Mouse (Mus musculus) 3T3-L1 (cell line): ENCODE results near the gene Nfkbil1.

Source experiments
- DNase-seq: peaks from one replicate; pipeline ENCODE4 v3.0.0-alpha.2; 2015; ENCODE audit warnings: low read depth, low spot score

The Nfkbil1 gene

DNA sequence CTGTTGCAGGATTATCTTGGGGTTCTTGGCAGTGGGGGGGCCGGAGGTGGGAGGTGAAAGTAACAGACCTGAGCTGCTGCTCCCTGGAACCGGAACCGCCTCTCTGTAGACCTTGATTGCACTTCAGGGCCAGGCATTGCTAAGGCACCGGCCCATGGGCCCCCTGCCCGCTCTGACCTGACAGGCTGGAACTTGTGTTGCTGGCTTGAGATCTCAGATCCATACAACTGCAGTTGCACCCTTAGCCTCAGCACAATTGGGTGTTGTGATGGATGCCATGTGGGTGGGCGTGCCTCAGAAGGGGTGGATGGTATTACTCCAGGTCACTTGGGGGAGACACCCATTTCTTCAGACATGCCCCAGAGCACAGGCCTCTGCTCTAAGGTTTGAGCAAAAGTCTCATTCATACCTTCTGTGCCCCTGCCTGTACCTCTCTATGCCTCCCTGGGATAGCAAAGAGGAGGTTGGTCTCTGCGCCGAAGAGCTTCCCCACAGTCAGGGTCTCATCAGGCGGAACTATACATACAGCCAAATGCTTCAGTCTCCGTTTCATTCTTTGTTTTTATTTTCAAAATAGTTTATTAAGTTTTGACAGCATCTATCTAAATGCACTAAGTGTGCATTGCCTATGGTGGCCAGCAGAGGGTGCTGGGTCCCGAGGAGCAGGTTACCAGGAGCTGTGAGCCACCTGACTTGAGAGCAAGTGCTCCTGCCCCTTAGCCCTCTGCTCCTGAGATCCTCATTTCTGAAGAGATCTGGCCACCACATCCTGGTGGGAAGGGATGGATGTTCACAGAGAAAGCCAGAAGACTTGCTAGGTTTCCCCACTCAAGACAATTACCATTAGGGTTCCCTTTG, 18.9 kb upstream of the Nfkbil1 start:
- DNase-seq, result peak; percentile 73

DNA sequence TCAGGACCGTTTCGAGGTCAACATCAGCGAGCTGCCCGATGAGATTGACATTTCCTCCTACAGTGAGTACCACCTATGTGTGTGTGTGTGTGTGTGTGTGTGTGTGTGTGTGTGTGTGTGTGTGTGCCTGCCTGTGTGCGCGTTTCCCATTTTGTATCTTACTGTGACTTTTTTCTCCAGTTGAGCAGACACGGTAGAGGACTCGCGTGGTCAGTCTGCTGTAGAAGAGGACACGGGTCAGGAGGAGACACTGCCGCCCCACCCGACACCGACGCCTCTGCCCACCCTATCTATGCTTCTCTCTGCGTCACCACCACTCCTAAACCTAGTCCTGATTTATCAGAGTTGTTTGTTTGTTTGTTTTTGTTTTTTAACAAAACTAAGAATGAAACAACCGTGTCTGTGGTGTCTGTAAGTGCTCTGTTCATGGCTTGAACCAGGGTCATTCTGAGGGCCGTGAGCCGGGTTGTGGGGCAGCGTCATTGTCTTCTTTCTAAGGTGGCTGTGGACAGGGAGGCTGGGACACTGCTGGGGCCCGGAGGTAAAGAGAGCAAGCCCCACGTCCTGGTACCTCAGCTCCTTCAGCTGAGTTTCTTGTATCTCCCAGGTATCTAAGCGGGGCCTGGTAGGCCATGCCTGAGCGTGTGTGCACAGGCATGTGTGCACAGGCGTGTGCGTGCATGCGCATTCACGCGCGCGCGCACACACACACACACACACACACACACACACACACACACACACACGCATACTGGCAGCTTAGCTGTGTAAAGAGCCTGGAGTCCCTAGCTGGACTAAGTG, 17.9 kb upstream of the Nfkbil1 start:
- DNase-seq, result no peak

DNA sequence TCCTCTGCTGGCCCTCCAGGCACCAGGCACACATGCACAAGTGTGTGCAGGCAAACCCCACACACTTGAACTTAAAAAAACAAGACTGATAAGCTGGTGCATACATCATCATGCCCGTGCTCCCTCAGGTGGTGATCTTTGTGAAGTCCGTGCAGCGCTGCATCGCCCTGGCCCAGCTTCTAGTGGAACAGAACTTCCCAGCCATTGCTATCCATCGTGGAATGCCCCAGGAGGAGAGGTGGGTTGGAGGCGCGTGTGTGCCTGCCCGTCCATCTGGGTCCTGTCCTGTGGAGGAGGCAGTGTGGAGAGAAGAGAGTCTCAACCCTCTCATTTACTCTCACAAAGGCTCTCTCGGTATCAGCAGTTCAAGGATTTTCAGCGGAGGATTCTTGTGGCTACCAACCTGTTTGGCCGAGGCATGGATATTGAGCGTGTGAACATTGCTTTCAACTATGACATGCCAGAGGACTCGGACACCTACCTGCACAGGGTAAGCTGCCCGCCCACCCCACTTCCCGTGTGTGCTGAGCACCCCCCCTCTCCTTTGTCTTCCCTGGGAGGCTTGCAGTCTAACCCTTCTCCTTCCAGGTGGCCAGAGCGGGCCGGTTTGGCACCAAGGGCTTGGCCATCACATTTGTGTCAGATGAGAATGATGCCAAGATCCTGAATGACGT, 17.2 kb upstream of the Nfkbil1 start:
- no peak for DNase-seq

DNA sequence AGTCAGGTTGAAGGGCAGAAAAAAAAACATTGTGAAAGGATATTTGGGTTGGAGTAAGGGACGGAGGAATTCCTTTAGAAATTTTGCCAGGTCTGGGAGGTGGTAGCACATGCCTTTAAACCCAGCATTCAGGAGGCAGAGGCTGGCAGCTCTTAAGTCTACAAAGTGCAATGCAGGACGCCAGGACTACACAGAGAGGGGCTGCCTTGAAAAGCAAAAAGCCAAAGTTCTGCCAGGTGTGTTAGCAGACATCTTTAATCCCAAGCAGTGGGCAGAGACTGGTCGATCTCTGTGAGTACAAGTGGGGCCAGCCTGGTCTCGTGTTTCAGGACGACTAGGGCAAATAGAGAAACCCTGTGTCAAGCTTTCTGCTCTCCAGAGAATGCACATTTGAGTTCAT, 16.4 kb upstream of the Nfkbil1 start:
- DNase-seq, result no peak

DNA sequence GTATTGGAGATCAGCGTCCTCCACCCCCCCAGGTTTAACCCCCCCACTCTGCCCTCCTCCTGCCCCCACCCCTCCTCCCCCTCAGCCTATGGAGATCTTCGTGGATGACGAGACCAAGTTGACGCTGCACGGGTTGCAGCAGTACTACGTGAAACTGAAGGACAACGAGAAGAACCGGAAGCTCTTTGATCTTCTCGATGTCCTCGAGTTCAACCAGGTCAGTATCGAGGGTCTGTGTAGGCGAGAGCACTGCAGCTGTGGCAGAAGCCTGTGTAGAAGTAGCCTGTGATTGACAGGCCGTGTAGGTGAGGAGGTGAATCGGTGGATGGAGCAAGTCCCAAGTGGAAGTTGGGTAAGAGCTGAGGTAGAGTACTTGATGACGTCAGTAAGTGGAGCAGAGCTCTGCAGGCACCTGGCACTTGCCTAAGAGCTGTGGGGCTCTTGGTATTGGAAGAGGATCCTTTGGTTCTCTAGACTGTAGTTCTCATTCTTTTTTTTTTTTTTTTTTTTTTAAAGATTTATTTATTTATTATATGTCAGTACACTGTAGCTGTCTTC, 15.6 kb upstream of the Nfkbil1 start:
- no peak for DNase-seq

DNA sequence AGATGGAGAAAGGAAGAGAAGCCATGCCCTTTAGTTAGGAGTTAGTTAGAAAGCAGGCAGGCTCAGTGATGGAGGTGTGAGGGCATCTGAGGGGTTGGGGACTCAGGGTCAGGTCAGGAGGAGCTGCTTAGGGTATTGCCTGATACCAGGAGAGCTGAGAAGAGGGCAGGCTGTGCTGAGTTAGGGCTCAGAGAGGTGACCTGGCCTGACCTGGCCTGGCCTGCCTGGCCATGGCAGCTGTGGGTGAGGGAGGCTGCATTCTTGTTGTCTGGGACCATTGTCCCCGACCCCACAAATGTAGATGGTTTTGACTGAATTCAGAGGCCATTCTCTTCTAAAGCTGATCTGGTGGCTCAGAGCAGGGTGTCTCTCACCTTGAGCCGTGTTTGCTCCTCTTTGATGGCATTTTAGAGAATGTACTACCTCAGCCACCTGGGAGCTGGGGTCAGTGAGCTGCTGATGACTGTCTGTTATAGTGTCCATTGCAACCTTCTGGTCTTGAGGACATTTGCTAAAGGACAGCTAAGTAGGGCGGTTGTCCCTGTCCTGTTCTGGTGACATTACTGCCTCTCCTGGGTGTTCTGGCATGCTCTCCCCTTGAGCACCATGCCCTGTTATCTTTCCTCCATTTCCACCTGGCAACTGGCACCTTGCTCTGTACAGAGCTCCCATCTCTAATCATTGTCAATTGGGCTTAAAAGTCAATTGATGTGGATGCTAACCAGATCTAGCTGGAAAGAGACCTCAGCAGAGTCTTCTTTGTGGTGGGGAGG, 14.9 kb upstream of the Nfkbil1 start:
- no peak for DNase-seq

DNA sequence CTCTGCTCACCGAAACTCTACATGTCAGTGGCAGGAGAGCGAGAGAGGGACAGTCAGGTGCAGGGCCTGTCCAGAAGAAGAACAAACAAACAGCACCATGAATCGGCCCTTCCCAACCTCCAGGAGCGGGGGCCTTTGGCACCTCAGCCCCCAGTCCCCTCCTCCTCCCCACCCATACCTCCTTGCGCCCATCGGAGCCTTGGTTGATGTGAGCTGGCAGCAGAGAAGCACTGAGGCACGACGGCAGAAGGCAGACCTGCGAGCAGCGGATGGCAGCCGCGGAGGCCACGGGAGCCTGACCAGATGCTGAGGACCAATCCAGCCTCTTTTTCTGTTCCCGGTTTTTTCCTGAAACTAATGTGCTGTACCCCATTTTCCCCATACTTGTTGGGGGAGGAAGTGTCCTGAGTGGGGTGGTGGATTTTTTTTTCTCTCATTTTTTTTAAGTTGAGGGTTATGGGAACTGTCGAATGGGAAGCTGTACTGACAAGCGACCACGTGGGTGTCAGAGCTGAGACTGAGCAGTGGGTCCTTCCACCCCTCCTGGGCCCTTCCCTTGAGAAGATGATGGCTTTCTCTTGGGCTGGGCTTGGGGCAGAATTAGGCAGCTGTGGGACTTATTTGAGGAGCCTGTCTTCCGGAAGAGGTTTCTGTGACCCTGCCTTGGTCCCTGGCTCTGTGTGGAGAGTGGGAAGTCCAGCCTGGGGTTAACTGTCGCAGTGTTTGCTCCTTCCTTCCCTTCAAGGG, 14.0 kb upstream of the Nfkbil1 start:
- no peak for DNase-seq

DNA sequence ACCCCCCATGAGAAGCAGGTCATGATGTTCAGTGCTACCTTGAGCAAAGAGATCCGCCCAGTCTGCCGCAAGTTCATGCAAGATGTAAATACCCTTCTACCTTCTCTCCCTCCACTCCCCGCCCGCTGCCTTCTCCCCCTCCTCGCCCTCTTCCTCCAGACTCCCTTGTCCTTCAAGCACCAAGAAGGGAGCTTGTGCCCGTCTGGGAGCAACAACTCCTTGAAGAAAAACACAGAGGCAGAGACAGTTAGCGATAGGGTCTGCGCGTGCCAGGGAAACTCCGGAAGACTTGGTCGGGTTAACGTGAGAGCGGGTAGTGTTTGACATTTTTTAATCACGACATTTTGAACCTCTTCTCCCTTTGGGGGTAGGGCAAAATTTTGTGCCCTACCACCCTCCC, 13.4 kb upstream of the Nfkbil1 start:
- DNase-seq, result no peak

DNA sequence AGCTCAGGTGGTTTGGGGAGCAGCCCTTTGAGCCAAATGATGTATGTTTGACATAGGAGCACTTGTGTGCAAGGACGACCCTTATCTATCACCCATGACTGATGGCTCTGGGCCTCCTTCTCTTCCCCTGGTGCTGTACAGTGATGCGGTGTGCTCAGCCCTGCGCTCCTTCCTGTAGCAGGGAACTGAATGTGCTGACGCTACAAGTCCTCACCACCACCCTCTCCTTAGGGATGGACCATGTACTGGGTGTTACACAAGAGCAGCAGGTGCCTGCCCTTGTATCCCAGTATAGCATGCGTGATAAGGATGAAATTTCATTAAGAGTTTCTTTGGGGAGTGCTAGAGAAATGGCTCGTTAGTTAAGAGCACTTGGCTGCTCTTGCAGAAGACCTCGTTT, 11.6 kb upstream of the Nfkbil1 start:
- no peak for DNase-seq

DNA sequence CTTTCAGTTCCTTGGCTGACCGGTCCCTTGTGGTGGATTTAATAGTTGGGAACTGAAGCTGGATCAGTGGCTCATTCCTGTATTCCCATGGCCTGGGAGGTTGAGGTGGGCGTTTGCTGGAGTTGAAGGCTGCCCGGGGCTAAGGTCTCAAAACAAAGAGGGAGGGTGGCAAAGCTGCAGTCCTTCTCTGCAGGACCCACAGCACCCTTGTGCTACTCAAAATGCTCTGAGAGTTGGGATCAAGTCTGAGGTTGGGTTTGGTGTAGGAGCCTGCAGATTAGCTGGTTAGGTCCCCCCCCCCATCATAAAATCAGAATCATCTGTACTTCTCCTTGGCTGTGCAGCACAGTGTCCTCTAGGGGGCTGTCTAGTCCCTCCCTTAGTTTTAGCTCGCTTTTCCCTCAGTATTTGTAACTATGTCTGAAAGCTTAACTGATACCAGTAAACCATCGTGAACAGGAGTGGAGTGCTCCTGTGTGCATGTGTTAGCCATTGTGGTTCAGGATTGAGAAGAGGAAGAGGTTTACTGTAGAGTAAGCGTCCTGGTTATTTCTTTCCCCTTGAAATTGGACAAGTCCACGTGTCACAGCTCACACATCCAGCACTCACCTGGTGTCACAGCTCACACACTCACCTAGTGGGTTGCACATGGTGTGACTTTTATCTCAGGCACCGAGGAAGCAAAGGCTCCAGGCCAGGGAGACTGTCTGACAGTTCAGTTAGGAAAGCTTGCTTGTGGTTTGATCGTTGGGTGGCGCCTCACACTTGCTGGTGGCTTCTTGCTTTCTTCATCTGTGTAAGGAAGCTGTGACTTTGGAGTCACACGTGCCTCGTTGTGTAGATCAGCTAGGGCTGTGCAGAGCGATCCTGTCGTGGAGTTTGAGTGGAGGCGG, 10.4 kb upstream of the Nfkbil1 start:
- DNase-seq, result peak; percentile 70

DNA sequence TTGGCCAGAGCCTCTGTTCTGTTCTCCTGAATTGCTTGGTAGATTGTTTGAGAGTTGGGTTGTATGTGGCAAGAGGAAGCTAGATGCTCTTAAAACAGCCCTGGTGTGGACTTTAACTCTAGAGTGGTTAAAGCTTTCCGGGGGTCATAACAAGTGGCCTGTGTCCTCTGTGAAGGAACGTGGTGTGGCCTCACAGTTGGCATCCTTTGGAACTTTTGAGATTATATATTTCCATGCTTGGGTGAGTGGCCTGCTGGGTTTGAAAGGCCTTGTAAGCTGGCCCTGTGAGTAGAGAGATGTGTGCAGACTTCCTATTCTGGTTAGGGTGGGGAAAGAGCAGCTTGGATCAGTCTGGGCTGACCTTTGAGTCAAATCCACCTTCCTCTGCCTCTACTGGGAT, 9.4 kb upstream of the Nfkbil1 start:
- DNase-seq, result no peak

DNA sequence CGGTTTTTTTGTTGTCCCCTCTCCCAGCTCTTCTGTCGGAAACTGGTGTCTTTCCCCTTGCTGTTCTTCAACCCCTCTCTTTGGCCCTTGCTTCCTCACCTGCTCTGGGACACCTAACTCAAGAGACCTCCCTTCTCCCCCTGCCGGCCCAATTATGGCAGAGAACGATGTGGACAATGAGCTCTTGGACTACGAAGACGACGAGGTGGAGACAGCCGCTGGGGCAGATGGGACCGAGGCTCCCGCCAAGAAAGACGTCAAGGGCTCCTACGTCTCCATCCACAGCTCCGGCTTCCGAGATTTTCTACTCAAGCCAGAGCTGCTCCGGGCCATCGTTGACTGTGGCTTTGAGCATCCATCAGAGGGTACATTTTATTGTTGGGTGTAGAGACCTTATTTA, 7.5 kb upstream of the Nfkbil1 start:
- peak; percentile 81 for DNase-seq

DNA sequence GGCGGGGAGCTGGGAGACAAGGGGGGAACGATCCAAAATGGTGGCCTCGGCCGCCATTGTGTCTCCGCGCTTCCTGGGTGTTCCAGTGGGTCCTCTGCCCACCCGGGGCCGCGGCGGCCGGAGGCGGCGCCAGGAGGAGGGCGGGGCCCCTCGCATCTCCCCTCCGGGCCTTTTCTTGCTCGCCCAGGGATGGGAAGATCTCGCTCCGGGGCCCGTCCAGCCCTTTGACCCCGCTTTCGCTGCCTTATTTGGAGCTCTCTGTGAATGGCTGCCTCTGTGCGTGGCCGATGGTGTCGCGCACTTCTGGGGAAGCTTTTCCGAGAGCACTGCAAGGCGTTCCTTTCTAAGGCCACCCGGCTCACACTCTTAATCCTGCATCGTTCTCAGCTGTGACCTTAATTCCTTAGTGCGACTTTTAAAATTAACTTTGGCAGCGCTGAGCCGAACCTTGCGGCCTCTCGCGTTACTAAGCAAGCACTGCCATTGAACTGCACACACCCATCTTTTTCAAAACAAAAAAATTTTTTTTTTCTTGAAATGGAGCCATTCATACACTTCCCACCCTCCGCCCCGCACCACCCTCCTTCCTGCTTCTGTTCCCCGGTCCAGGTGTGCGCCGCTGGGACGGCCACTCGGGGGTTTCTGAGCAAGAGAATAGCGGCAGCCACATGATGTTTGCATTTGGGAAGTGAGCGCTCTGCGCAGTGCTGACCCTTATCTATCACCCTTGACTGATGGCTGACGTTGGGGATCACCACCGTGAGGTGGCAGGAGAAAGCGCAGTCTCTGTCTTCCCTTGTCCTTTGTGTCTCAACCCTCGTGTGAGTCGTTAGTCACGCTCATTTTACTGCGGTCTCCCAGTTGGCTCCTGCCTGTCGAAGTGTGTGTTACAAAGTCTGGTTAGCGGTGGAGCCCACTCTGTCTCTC, 6.7 kb upstream of the Nfkbil1 start:
- DNase-seq, result peak; percentile 83

DNA sequence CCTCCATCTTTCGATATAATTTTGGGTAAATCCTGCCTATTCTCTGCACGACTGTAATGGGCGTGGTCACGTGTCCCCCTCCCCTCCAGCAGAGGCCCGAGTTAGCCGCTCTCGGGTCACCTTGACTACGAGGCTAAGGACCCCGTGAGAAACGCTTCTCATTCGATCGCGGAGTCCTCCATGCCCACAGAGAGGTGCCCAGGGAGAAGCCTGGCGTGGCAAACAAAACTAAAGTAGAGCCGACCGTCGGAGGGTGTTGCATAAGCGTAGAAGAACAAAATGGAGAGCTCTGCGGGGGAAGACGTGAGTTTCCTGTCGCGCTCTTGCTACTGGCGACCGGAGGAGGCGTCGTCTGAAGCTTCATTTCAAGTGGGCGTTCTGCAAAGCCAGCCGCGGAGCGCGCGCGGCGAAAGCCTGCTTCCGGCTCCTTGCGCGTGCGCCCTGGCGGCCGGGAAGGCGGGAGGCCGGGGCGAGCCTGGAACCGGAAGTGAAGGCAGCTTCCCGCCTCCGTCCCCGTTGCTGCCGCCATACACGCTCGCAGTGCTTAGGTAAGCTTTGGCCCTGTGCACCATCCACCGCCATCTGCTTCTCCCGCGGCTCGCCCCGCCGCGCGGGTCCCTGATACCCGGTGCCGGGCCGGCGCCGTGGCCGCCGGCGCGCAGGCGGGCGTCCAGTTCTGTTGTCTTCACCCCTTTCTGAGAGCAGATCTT, 5.9 kb upstream of the Nfkbil1 start, which contains the start of gene Ddx39b:
Gene Ddx39b, plus strand, starts transcription at position 442 of the 710 bp plus-strand sequence.
- DNase-seq, result peak; percentile 97

DNA sequence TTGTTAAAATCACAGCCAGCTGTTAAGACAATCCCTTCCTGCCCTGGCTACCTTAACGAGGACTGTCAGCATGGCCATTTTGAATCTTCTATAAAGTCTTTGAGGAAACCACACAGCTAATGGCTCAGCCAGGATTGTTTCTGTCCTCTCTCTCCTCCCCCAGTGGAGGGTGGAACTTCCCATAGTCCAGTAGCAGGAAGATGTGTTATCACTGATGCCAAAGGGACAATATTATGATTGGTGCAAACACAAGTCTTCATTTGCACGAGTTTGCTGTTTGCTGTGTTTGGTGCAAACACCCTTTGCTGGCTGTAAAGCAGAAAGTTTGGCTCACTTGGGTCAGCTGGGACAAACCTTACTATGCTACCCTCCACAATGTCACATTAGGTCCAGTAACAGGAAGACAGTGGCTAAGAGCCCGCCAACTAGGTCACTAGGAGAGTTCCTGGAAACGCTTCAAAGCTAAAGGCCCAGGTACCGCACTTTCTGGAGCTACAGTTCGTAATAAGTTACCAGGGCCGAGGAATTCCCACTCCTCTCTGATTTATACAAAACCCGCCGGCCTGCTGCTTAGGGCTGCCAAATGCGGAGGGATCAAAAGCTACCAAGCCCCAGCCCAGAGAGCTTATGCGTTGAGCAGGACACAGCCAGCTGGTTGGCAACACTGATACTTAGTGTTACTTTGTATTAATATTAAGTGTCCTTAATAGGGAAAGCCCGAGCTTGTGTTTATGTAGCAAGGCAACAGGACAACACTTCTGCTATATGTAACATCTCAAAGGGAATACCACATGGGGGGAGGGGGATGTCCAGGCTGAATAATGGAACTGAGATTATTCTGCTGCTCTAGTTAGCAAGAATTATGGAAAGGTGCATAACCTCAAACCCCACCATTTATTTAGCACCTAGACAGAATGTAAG, 5.1 kb upstream of the Nfkbil1 start:
- peak; percentile 23 for DNase-seq

DNA sequence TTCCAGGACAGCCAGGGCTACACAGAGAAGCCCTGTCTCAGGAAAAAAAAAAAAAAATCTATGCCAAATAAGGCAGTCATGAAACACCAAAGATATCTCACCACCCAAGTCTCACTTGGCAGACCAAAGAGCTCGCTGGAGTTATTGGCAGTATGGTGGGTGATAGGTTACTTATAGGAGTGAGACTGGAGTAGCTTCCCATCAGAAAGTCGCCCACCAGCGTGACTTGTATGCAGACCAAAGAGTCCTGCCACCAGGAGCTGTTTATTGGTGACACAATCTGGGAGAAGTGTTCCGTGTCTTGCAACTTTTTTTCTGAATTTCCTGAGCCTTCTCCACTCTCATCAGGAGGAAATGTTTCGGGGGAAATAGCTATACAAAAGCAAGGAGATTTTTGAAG, 4.1 kb upstream of the Nfkbil1 start:
- DNase-seq, result no peak

DNA sequence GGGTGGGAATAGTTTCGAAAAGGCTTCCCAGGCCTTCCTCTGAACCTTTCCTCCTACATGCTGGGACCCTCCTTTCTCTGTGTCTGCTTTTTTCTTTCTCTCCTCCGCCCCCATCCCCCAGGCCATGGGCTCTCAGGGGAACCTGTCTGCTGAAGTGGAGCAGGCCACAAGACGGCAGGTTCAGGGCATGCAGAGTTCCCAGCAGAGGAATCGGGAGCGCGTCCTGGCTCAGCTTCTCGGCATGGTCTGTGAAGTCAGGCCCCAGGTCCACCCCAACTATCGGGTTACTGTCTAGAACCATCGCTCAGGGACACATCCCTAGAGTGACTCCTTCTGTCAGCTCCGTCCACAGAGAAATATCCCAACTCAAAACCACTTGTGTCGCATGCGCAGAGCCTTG, 1.9 kb upstream of the Nfkbil1 start:
- no peak for DNase-seq
